Mouse (Mus musculus): ENCODE measurements at regions not wholly inside any gene's neighbourhood (a gene's known extent, or its start where the extent isn't known, plus 50 kb on each side); places are given as distances from the start of the nearest gene placed in this dataset.

GRCm38 (mm10) chr10:39308535-39308934, 60.1 kb upstream of the Fyn start:
- TF ChIP-seq ZKSCAN1 (IDR thresholded peaks at IDR 0.05; ENCODE audit: low read depth, low read length) (no peak), ZMIZ1 (IDR thresholded peaks at IDR 0.05; ENCODE audit: low read depth, low read length) (no peak), ZNF384 (IDR thresholded peaks at IDR 0.05; ENCODE audit: low read depth, low read length) (no peak), GATA1 (IDR thresholded peaks at IDR 0.05; ENCODE audit: low read depth, low read length) (no peak), CTCF (IDR thresholded peaks at IDR 0.05 in 2 of 3, conservative IDR thresholded peaks at IDR 0.05 in 1 of 3; ENCODE audit: control insufficient read depth in 1 of 3, insufficient read depth in 1 of 3, low read depth in 2 of 3, low read length in 3 of 3, poor library complexity in 1 of 3, severe bottlenecking in 1 of 3) (no peak), MXI1 (IDR thresholded peaks at IDR 0.05; ENCODE audit: low read depth, low read length) (no peak), EP300 (IDR thresholded peaks at IDR 0.05; ENCODE audit: low read depth in 1 of 2, low read length in 2 of 2) (no peak), POLR2A (IDR thresholded peaks at IDR 0.05; ENCODE audit: control insufficient read depth in 1 of 2, insufficient read depth in 1 of 2, low read depth in 1 of 2, low read length in 2 of 2, poor library complexity in 1 of 2) (no peak), GABPA (IDR thresholded peaks at IDR 0.05; ENCODE audit: low read depth, low read length) (no peak), E2F4 (IDR thresholded peaks at IDR 0.05; ENCODE audit: borderline replicate concordance, low read depth, low read length) (no peak), UBTF (IDR thresholded peaks at IDR 0.05; ENCODE audit: borderline replicate concordance, insufficient read depth, low read depth, low read length) (no peak)

All from MEL (cell line).